Mouse (Mus musculus): ENCODE results near the gene Mrps27. TPM values are rescaled to one million over a fixed set of nuclear protein-coding genes. Genes with fewer than 3 reads are reported as not detected.

Mrps27 gene
- total RNA-seq, 2 experiments from 2014 or later: 51.7 to 52.1 TPM

DNA sequence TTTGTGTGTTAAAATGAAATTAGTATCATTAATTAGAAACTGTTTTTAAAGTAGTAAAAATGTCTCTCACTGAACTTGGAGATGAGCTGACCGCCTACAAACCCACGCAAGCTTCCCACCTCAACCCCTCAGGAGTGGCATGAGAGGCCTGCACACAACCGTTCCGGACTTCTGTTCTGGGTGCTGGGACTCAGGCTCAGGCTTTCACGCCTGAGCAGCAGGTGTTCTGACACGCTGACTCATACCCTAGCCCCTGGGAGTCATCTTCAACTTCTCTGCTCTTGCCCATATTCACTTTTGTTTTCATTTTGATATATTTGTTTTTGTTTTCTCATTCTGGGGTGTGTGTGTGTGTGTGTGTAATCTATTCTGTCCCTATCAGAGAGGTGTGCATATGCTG, 5.4 kb downstream of the Mrps27 start:
- no peak for DNase-seq (ENCODE audit: low spot score in 2 of 2)

DNA sequence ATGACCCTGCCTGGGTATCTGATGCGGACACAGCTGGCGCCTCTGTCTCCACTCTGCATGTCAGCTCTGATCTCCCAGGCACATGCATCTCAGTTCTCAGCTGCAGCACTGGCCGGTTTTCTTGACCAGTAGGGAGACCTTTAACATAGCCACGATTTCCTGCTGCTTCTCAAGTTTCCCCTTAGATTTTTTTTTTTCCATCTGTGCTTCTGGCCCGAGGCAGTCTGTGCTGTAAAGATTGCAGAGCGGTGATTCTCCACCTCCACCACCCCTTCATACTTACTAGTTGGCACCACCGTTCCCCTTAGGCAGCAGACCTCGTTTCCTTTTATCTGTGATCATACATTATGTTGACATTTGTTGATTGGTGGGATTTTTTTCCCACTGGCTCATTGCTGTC, 6.6 kb downstream of the Mrps27 start:
- no peak for DNase-seq (ENCODE audit: low spot score in 2 of 2)

DNA sequence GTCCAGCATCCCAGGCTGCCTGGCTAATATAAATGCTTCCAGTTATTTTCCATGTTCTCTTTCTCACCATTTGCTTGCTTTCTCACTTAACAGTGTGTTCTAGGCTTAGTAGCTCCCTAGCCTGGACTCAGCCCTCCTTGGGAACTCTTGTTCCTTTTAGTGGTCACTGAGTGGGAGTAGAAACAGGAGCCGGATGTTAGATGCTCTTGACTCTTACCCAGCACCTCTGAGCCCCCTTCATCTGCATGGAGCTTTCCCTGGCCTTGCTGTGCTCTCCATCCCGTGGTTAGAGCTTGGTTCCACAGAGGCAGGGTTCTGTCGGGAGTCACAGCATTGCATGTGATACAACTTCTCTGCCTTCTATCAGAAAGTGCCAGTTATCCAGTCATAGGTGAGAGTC, 7.0 kb downstream of the Mrps27 start:
- DNase-seq (ENCODE audit: low spot score in 2 of 2): no peak

DNA sequence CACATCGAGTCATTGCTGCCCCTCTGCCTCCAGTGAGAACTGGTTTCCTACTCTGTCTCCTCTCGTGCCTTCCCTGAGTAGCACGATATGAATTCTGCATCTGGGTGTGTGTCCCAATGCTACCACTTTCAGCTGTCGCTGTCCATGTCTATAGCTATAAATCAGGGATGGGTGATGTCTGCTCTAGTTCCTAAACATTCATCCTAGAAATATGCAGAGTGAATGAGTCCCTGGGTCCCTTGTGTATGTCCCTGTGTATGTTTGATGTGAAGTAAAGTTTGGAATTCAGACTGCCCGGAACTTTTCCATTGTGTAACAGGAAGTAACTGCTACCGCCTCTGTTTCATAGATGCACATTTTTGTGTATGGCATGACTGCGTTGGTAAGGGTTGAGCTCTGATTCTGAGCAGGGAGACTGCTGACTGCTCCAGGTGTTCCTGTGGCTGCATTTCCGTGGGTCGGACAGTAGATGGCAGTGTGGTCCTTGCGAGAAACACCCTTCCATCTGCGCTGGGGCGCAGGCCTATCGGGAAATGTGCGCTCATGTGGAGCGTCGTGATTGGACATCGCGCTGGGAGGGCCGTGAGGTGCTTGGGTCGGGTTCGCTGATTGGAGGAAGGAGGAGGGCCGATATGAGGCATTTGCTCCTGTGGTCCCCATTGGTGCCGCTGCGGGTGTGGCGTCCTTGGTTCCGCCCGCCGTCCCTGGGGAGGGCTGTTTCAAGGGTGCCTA, 8.3 kb downstream of the Mrps27 start:
- peak; percentile 75 to 88 for DNase-seq (ENCODE audit: low spot score in 2 of 2)

DNA sequence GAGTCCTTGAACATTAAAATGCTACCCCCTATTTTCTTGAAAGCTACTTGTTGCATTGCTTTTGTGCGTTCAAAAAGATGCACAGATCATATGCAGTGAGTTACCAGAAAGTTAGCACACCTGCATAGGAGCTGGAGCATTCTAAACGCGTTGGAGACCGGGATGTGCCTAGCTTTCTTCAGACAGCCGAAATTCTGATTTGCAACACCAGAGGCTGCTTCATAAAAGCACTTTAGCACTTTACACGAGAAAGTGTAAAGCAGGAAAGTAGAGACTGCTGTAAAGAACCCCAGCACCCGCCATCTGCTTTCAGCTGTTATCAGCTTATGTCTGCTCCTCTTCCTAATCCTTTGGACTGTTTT, 8.9 kb downstream of the Mrps27 start:
- no peak for DNase-seq (ENCODE audit: low spot score in 2 of 2)

DNA sequence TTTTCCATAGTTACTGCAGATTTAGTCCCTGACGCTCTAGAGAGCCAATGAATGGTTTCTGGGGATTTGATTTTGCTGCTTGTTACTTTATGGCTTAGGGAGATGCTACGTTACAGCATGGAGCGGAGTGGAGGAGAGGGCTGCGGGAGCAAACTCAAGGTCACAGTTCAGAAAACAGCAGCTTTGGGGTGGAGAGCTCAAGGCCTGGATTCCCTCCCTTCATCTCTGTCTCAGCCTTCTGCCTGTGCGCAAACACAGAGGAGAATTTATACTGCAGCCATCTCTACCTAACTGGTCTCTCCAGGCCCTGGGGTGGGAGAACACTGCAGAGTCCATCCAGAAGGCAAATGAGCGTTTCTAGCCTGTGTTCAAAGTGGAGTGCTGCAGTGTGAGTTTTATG, 10.5 kb downstream of the Mrps27 start:
- DNase-seq (ENCODE audit: low spot score in 2 of 2): no peak

DNA sequence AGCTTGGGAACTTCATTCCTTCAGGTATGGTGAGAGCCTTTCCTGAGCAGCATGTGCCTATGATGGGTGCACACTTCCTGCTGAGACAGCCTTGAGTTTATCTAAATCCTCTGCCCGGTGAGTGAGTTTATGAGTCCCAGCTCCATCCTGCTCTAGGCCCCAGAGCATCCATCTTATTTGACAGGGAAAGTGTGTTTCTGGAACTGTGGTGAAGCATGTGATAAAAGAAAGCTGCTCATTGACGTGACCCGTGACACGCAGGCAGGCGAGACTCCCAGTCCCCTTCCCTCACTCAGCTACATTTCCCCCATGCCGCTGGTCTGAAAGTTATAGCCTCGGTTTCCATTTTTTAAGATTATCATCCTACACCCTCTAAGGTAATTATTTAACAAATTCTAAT, 11.3 kb downstream of the Mrps27 start:
- DNase-seq (ENCODE audit: low spot score in 2 of 2): no peak

DNA sequence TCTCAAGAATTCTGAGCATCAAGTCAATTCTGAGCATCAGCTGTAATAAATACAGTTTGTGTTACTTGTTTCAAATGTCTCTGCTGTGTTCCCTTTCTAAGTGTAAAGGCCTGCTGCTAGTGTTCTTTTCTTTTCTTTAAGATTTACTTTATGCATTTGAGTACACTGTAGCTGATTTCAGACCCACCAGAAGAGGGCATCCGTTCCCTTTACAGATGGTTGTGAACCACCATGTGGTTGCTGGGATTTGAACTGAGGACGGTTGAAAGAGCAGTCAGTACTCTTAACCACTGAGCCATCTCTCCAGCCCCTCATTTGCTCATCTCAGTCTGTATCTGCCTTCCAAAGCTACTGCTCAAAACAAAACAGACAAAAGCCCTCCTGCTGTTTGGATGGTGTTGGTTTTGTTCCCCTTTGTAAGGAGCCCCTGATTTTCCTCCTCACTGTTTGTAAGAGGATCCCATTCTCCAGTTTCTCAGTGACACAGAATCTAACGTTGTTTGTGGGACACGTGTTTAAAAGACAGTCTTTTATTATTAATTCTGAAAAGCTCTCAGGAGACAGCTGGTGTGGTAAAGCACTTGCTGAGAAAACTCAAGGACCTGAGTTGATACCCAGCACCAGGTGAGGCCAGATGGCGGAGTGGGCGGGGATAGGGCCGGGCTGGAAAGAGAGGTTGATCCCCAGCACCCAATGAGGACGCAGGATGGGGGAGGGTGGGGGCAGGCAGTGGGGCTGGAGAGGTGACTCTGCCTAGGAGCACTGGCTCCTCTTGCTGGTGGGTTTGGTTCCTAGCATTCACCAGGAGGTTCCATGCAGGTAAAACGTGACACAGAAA, 12.1 kb downstream of the Mrps27 start:
- DNase-seq (ENCODE audit: low spot score in 2 of 2): no peak

DNA sequence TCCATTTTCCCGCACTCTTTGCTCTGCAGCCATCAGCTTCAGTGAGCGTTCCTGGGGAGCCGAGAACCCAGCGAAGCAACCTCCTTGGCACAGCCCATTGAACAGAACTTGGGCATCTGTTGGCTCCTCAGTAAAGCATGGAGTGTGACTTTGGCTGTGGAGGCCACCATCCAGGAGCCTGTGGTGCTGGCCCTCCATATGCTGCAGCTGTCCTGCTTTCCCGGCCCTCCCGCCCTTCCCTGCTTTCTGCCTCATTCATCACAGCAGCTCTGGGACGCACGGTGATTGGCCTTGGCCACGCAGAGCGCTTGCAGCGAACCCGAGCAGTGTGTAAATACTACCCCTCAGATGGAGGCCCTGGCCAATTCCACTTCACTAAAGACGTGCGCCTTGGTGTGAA, 14.3 kb downstream of the Mrps27 start:
- no peak for DNase-seq (ENCODE audit: low spot score in 2 of 2)

DNA sequence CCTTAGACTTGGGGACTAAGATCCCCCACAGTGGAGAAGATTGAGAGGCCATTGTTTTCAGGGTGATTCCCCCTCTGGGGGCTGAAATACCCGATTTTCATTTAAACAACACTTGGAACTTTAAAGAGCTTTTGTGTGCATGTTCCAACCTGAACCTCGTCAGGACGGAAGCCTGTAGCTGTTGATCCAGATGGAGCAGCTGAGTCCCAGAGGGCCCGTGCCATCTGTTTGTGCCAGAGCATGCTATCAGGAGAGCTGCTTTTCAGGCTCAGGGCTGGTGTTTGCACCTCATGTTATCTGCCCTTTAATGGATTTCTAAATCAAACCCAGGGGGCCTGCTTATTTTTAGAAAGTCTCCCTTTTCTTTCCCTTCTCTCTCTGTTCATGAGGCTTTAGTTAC, 19.3 kb downstream of the Mrps27 start:
- DNase-seq (ENCODE audit: low spot score in 2 of 2): no peak

DNA sequence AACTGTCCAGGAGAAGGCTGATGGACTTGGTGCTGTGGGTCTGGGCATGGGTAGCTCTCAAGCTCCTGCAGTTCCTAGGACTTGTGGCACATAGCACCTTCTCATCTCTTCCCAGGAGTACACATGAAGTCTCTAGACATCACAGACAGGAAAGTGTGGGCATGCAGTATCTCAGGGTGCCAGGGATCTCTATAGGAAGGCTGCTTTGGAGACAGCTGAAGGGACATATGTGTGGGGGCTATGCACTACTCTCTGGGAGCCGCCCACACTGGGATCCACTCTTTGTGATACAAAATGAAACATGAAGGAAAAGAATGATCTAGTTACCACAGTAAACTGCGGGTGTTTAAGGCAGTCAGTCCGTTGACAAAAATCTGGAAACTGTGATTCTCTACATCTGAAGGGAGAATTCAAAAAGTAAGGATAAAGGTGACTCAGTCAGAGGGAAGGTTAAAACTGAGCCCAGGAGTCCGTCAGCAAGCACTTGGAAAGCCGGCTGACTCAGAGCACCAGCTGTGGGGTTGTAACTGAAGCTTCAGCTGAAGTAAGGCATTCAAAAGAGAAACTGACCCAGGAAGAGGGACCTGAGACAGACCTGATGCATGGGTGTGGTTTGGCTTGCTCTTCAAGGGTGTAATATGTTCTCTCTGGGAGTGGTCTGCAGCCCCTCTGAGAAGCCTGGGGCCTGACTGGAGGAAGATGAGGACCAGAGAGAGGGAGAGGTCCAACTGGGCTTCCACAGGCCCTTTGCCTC, 22.0 kb downstream of the Mrps27 start:
- no peak for DNase-seq (ENCODE audit: low spot score in 2 of 2)

DNA sequence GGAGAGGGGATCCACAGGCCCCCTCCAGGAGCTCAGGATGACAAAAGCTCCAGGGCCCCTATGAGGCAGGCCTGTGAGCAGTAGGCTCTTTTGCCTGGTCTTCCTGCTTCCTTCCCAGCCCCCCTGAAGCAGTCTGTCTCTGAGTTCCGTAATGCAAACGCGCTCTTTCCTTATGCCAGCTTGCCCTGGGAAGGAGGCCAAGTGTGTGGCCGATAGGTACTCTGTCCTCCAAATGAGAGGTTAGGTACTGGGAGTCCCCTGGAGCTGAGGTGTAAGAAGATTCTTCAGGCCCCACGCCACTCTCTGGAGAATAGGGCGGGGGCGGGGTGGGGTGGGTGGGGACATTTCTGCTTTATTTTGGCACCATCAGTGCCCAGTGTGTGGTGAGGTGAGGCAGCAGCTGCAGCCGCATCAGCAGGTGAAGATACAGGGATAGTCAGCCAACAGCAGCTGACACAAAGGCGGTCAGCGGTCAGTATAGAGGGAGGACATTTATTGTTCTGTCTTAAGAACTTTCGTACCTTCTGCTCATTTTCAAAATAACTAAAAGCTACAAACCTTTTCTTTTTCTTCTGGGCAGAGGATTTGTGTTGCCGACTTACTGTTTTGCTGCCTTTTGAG, 23.1 kb downstream of the Mrps27 start:
- DNase-seq (ENCODE audit: low spot score in 2 of 2): no peak

DNA sequence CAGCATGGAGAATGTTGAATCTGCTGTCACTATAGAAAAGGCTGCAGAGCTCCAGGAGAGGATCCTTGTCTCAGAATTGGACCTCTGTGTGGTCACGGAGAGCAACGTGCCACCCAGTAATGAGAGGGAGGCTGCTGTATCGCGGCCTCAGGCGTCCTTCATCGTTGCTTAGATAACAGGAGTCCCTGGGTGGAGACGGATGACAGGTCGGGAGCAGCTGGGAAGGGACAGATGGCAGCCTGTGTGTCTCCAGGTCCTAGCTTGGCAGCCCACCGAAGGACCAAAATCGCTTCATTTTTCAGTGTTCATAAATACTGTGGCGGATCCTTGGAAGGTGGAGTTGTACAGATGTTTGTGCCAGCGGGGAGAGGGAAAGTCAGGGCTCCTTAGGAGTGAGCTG, 24.5 kb downstream of the Mrps27 start:
- DNase-seq (ENCODE audit: low spot score in 2 of 2): no peak

DNA sequence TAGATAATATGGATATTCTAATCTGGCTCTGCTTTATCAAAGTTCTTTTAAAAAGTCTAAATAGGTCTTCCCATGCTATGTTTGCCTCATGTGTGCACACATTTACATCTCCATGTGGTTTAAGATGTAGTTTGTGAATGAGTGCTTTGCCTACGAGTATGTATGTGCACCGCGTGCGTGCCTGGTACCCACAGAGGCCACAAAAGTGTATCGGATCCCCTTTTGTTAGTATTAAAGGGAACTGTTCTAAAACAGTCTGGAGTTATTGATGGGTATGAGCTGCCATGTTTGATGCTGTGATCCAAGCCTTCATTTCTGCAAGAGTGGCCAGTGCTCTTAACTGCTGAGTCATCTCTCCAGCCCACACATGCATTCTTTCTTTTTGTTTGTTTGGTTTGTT, 26.7 kb downstream of the Mrps27 start:
- DNase-seq (ENCODE audit: low spot score in 2 of 2): no peak

DNA sequence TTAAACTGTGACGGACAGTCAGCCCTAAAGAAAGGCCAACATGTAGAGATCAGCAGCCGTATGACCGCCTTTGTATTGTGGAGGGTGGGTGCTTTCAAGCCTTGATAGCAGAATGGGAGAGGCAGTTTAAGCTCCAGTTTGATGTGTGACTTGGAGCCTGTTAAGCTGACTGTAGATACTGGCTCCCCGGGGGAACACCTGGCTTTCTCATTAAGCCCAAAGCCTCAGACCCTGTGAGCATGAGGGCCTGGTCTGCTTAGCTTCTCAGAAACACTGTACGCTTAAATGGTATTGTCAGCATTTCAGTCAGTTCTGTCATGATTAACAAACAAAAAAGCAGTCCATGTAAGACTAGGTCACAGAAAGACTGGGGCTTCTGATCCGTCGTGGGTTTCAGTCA, 29.1 kb downstream of the Mrps27 start:
- DNase-seq (ENCODE audit: low spot score in 2 of 2): no peak

DNA sequence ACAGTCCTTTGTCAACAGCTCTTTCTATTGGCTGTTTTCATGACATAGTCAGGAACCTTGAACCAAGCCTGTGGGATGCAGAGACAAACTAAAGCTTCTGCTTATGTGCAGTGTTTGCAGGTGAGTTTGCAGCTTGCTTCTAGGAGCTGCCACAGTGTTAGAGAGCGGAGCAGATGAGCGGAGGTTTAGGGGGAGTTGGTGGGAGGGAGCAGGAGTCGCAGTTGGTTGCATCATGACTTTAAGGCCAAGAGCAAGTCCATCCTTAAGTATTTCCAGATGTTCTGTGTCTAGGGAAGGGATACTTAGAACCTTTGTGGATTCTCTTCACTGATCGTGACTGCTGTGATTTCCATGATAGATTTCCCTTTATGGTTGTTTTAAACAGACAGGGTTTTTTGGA, 29.6 kb downstream of the Mrps27 start:
- DNase-seq (ENCODE audit: low spot score in 2 of 2): no peak

DNA sequence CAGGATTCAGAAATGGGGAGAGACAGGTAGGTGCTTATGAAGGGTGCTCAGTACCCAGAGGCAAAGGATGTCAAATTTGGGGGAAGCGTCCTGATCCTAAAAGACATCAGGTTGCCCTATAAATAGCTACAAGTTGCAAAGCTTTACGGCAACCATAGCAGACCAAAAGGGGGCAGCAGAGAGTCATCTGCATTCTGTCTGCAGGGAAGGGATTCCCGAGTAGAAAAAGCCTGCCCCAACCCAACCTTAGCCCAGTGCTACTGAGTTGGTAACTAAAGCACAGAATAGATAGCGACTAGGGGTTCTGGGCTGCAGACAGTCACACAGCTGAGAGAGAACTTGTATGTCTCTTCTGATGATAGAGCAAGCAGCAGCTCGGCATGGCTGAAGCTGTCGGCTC, 31.0 kb downstream of the Mrps27 start:
- peak; percentile 37 to 58 for DNase-seq (ENCODE audit: low spot score in 2 of 2)

DNA sequence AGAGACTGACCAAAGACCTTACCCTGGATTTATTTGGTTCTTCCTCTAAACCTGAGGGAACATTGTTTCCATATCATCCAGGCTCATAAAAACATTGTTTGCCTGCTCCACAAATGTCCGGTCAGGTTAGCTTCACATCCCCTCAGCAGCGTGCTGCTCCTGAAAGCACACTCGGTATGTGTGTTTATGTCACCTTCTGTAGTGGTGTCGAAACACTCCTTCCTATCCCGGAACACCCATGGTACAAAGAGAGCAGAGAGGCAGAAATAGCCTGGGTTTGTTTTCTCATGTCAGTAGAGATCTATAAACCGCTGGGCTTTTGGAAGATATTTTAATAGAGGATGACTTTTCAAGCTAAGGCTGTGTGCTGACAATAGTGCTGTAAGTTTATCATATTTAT, 32.5 kb downstream of the Mrps27 start:
- no peak for DNase-seq (ENCODE audit: low spot score in 2 of 2)

DNA sequence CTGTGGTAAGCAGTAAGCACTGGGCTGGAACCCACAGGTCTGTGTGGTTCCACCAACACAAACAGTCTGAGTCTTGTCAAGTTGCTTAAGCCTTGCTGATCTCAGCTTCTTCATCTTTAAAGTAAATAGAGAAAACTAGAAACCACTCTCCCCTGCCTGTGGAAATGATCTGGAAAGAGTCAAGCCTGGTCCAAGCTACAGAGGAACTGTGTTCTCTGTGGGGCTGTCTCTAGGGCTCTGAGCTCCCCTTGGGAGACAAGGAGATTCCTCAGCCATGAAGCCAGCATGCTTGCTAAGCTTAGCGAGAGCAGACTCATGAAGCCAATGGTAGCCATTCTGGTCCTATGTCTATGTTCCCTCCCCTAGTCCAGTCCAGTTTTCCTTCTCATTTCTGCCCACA, 33.6 kb downstream of the Mrps27 start:
- DNase-seq (ENCODE audit: low spot score in 2 of 2): no peak

DNA sequence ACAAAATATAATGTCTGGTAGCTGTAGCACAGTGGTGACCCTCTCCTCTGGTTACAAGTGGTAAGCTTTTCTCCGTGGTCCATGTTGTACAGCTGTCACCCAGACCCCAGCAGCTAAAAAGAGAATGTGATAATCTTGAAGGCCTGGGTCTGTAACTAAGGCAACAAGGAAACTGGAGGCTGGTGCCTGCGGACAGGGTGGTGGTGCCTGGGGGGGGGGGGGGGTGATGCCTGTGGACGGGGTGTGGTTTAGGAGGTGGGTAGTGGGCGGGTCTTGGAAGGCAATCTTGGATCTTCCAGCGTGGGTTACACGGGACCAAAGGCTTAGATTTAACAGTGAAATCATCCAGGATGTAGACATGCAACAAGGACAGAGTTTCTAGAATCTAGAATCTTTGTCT, 37.8 kb downstream of the Mrps27 start:
- DNase-seq (ENCODE audit: low spot score in 2 of 2): no peak

DNA sequence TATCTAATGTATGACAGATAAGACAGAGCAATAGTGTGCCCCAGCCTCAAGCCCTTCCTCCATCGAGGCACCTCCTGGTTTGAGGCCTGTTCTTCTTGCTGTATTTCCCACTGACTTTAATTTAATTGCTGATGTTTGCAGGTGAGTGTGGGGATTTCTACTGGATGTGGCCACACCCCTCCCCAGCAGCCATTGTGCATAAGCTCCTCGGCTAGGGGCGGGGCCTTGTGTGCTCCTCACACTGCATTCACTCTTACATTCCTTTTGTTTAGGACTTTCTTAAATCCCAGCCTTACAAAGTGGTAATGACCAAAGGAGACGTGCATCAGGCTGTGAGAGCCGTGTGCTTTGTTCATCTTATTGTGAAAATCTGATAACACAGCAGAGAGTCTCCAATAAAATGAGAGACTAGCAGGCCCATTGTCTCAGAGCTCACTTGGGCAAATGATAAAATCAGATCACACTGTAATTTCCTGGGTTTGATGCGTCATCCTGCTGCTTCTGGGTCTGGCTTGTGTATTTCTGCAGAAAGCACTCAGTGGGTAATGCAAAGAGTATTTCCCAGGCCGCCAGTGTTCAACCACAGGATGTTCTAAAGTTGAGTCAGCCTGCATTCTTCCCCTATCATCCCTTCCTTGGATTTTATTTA, 40.1 kb downstream of the Mrps27 start:
- DNase-seq (ENCODE audit: low spot score in 2 of 2): no peak
